Mouse (Mus musculus) heart, postnatal 0 days (tissue): ENCODE data around the gene Hopx.

Experiments
- CTCF ChIP-seq: IDR thresholded peaks from 2 replicates; pipeline ENCODE4 v1.5.1; 2016; ENCODE audit warnings: antibody characterized with exemption, control low read depth, low read depth
- EP300 ChIP-seq: IDR thresholded peaks from 2 replicates; pipeline ENCODE4 v1.6.1; 2016; ENCODE audit warnings: antibody characterized with exemption, low read depth

- no peak for TF ChIP-seq CTCF
- no peak for TF ChIP-seq EP300
These were observed 19.5 kb upstream of the Hopx start for GRCm38 (mm10) chr5:77134465-77134864.
